ENCODE assay signal across 22 mouse cellular contexts in the genomic region with DNA sequence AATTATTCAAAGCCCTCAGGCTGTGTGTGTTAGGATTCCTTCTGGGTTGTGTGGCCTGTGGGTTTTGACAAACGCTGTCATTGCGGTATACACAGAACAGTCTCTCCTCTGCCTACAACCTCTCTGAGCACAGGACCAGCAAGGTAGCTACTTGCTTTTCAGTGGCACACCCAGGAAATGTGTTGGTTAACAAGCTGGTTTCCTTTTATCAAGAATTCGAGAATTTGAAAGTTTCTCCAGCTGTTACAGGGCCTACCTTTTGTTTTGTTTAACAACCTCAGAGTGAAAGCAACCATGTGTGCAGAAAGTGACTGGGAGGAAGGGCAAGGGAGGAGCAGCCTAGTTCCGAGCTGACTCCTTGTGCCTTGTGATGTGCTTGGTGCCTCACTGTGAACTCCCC. TPM values are rescaled to one million over a fixed set of nuclear protein-coding genes. Genes with fewer than 3 reads are reported as not detected.
DNase-seq lines count a peak whose midpoint lies in the region; ATAC-seq and TF ChIP-seq lines count a peak whose summit lies in the region.
"Had no signal": no experiment of that assay in that cellular context is flagged by ENCODE, and none has a peak within 500 bp of the region (broad histone marks: within the 10 kb centered on the region; RNA-seq: fewer than 3 reads in every experiment).

No protein-coding gene starts in this region.

- no peak for TF ChIP-seq RAD21 in CH12.LX (IDR thresholded peaks at IDR 0.05; ENCODE audit: low read depth, low read length)

- no peaks in the 10 kb centered on the region for H3K9me3 ChIP-seq in heart, postnatal 0 days (replicated peaks; ENCODE audit: control insufficient read depth, low read length)
- H3K9me3 ChIP-seq in CH12.LX (replicated peaks; ENCODE audit: low read length): no peaks in the 10 kb centered on the region
- H3K9me3 ChIP-seq: embryonic facial prominence, embryonic 12.5 days; heart, embryonic 10.5 days; kidney, embryonic 15.5 days; limb, embryonic 10.5 days; liver, embryonic 13.5 days; neural tube, embryonic 15.5 days had no signal

- H3K79me2 ChIP-seq in CH12.LX (replicated peaks; ENCODE audit: control insufficient read depth, extremely low read depth, insufficient read depth, poor library complexity, severe bottlenecking): no peaks in the 10 kb centered on the region

- intact Hi-C loops in heart, postnatal 36 days (cut with DNase I): loop anchor here (2.0 kb wide), 1 partner anchor 15 kb away; no protein-coding TSS in a partner anchor

- no peak for TF ChIP-seq EP300 in heart, postnatal 0 days (IDR thresholded peaks at IDR 0.05; ENCODE audit: low read depth)
- TF ChIP-seq EP300 in CH12.LX (IDR thresholded peaks at IDR 0.05; ENCODE audit: low read length): no peak

- H3K4me2 ChIP-seq in heart, postnatal 0 days (ENCODE audit: low read depth, low read length): no peak overlapping the region
- H3K4me2 ChIP-seq in CH12.LX (ENCODE audit: insufficient read depth, low read depth, poor library complexity, severe bottlenecking): no peak overlapping the region
- H3K4me2 ChIP-seq: embryonic facial prominence, embryonic 12.5 days; kidney, embryonic 15.5 days; liver, embryonic 13.5 days; neural tube, embryonic 15.5 days had no signal

- WGBS in heart, postnatal 0 days: 57% methylated on average over 4 of the region's 4 CpGs

- no peak for TF ChIP-seq POLR2A in CH12.LX (IDR thresholded peaks at IDR 0.05; ENCODE audit: low read depth, low read length)

- no peak for TF ChIP-seq CTCF in heart, postnatal 0 days (IDR thresholded peaks at IDR 0.05; ENCODE audit: low read depth)
- no peak for TF ChIP-seq CTCF in CH12.LX (conservative IDR thresholded peaks at IDR 0.05 in 1 of 2, IDR thresholded peaks at IDR 0.05 in 1 of 2; ENCODE audit: low read depth in 2 of 2, low read length in 2 of 2)

- dilution Hi-C loops in CH12.LX (cut with MboI; ENCODE audit: extremely low pct_ligation_motif_present, extremely low pct_unique_long_range_greater_than_20kb, low sequenced_read_pairs): no loop called here

- H3K4me3 ChIP-seq in heart, postnatal 0 days (ENCODE audit: low read depth, low read length): no peak overlapping the region
- H3K4me3 ChIP-seq in CH12.LX (replicated peaks in 1 of 3; ENCODE audit: low read depth in 2 of 3, low read length in 2 of 3, poor library complexity in 1 of 3): no peak overlapping the region
- H3K4me3 ChIP-seq: embryonic facial prominence, embryonic 12.5 days; heart, embryonic 10.5 days; kidney, embryonic 15.5 days; layer of hippocampus, adult 2 months; limb, embryonic 10.5 days; liver, embryonic 13.5 days; neural tube, embryonic 15.5 days had no signal

- H3K27me3 ChIP-seq in heart, postnatal 0 days (ENCODE audit: control insufficient read depth, insufficient read depth, low read length): peaks cover 13% of the 10 kb centered on the region; the same call in 1 of the 2 replicates
- H3K27me3 ChIP-seq in CH12.LX (replicated peaks): no peaks in the 10 kb centered on the region

- no peak overlapping the region for H3K9ac ChIP-seq in heart, postnatal 0 days (replicated peaks; ENCODE audit: low read depth, low read length)
- no peak overlapping the region for H3K9ac ChIP-seq in CH12.LX (ENCODE audit: insufficient read depth, low read depth)
- H3K9ac ChIP-seq: embryonic facial prominence, embryonic 12.5 days; kidney, embryonic 15.5 days; liver, embryonic 13.5 days; neural tube, embryonic 15.5 days had no signal

- DNase-seq in heart, postnatal 0 days (ENCODE audit: low spot score): no peak
- no peak for DNase-seq in heart, postnatal 36 days
- DNase-seq in CH12.LX (ENCODE audit: extremely low read depth): no peak
- peak; percentile 86 for DNase-seq in naive thymus-derived CD4-positive, alpha-beta T cell, adult 2 months (ENCODE audit: low read depth)
- DNase-seq in thymus, postnatal 36 days: peak; percentile 48 to 57
- no peak for DNase-seq in ovary, postnatal 36 days (ENCODE audit: low spot score)
- no peak for DNase-seq in embryo, embryonic 10 days (ENCODE audit: low spot score)
- DNase-seq: B cell, adult 2 months; cerebellum, postnatal 25 days; heart, postnatal 4 days; liver, embryonic 13.5 days; lung, postnatal 10 days; spleen, adult 18-20 months had no signal

- in situ Hi-C loops in CH12.LX (cut with MboI; ENCODE audit: low pct_ligation_motif_present, low pct_unique_long_range_greater_than_20kb, low sequenced_read_pairs): no loop called here

- peak overlapping the region; percentile 30 for H3K27ac ChIP-seq in heart, postnatal 0 days (ENCODE audit: low read depth)
- H3K27ac ChIP-seq in CH12.LX (ENCODE audit: insufficient read depth, low read depth): no peak overlapping the region
- H3K27ac ChIP-seq: embryonic facial prominence, embryonic 12.5 days; heart, embryonic 10.5 days; kidney, embryonic 15.5 days; layer of hippocampus, adult 2 months; limb, embryonic 10.5 days; liver, embryonic 13.5 days; neural tube, embryonic 15.5 days had no signal

- peaks cover 15% of the 10 kb centered on the region for H3K36me3 ChIP-seq in heart, postnatal 0 days (replicated peaks; ENCODE audit: control insufficient read depth, insufficient read depth, low read length)
- H3K36me3 ChIP-seq in CH12.LX (replicated peaks in 1 of 2; ENCODE audit: control insufficient read depth in 1 of 2, insufficient read depth in 1 of 2, low read length in 1 of 2): no peaks in the 10 kb centered on the region
- H3K36me3 ChIP-seq: embryonic facial prominence, embryonic 12.5 days; kidney, embryonic 15.5 days; limb, embryonic 10.5 days; liver, embryonic 13.5 days; neural tube, embryonic 15.5 days had no signal

- H3K4me1 ChIP-seq in heart, postnatal 0 days (ENCODE audit: control insufficient read depth, insufficient read depth): peaks cover 24% of the 10 kb centered on the region
- H3K4me1 ChIP-seq in CH12.LX (ENCODE audit: control insufficient read depth in 1 of 2, insufficient read depth in 2 of 2): peaks cover 2 to 11% of the 10 kb centered on the region in 2 experiments; a peak in 3 of 4 replicates

- no peak for ATAC-seq in heart, postnatal 0 days (ENCODE audit: insufficient read depth, low read depth)

TF ChIP-seq in CH12.LX, 34 proteins besides CTCF, POLR2A, EP300 and RAD21:
- TF ChIP-seq MAX (IDR thresholded peaks at IDR 0.05; ENCODE audit: low read length): peak; percentile 30; the same call in 1 of the 2 replicates
- TF ChIP-seq RCOR1 (conservative IDR thresholded peaks at IDR 0.05; ENCODE audit: low read depth, low read length): no peak
- no peak for TF ChIP-seq MAFK (IDR thresholded peaks at IDR 0.05; ENCODE audit: insufficient replicate concordance, low read length)

RNA-seq across cellular contexts. Expression of a gene that starts 3.7 kb away (rescaled TPM):
- 21.5 and 29.0 TPM in 2 replicates for total RNA-seq in heart, postnatal 0 days (2014; rRNA removed; ENCODE audit: low replicate concordance)
- 15.6 and 18.7 TPM in 2 replicates for polyA plus RNA-seq in heart, postnatal 0 days (2015; fragmentation: Nextera tagmentation; extraction: Ambion mirVana)
- total RNA-seq in heart, postnatal 36 days (2021): 10 to 100 TPM; 62.8 to 83.5 TPM
- total RNA-seq in CH12.LX (2012; rRNA removed) (0.17 and 0.67 TPM in 2 replicates), CH12.LX (2014; rRNA removed) (0.04 and 0.07 TPM in 2 replicates)
- 0.07 and 0.11 TPM in 2 replicates for polyA plus RNA-seq in CH12.LX (2012; ENCODE audit: insufficient read length, low read depth)

RNA-seq across cellular contexts. Expression of a gene that starts 37.1 kb away (rescaled TPM):
- total RNA-seq in heart, postnatal 0 days (2014; rRNA removed; ENCODE audit: low replicate concordance): 200 and 239 TPM in 2 replicates
- polyA plus RNA-seq in heart, postnatal 0 days (2015; fragmentation: Nextera tagmentation; extraction: Ambion mirVana): 153 and 167 TPM in 2 replicates
- 100 to 1,000 TPM; 182 to 201 TPM for total RNA-seq in heart, postnatal 36 days (2021)
- total RNA-seq in CH12.LX (2012; rRNA removed): 0.08 TPM in 1 of 2 replicates, not detected in the other
- 0.08 TPM in 1 of 2 replicates, not detected in the other for total RNA-seq in CH12.LX (2014; rRNA removed)
- 0.19 and 0.26 TPM in 2 replicates for polyA plus RNA-seq in CH12.LX (2012; ENCODE audit: insufficient read length, low read depth)
- total RNA-seq: monocyte, adult 5-6 weeks had no signal

RNA-seq across cellular contexts. Expression of a gene that starts 39.2 kb away (rescaled TPM):
- 25.9 and 28.1 TPM in 2 replicates for total RNA-seq in heart, postnatal 0 days (2014; rRNA removed; ENCODE audit: low replicate concordance)
- 9.0 and 9.4 TPM in 2 replicates for polyA plus RNA-seq in heart, postnatal 0 days (2015; fragmentation: Nextera tagmentation; extraction: Ambion mirVana)
- 10 to 100 TPM; 11.3 to 13.3 TPM for total RNA-seq in heart, postnatal 36 days (2021)
- 69.1 and 80.0 TPM in 2 replicates for total RNA-seq in CH12.LX (2012; rRNA removed)
- total RNA-seq in CH12.LX (2014; rRNA removed): 54.4 and 54.9 TPM in 2 replicates
- polyA plus RNA-seq in CH12.LX (2012; ENCODE audit: insufficient read length, low read depth): 107 and 135 TPM in 2 replicates

RNA-seq across cellular contexts. Expression of a gene that starts 44.2 kb away (rescaled TPM):
- total RNA-seq in heart, postnatal 0 days (2014; rRNA removed; ENCODE audit: low replicate concordance): 3.1 and 7.6 TPM in 2 replicates
- polyA plus RNA-seq in heart, postnatal 0 days (2015; fragmentation: Nextera tagmentation; extraction: Ambion mirVana): 4.9 and 5.2 TPM in 2 replicates
- total RNA-seq in heart, postnatal 36 days (2021): 1 to 10 TPM in 1 of 2 experiments, under 1 TPM in 1; 0.92 to 1.4 TPM
- total RNA-seq in CH12.LX (2012; rRNA removed): 6.7 and 8.5 TPM in 2 replicates
- 6.3 and 6.4 TPM in 2 replicates for total RNA-seq in CH12.LX (2014; rRNA removed)
- 11.5 and 12.4 TPM in 2 replicates for polyA plus RNA-seq in CH12.LX (2012; ENCODE audit: insufficient read length, low read depth)

RNA-seq across cellular contexts. Expression of a gene that starts 55.5 kb away (rescaled TPM):
- total RNA-seq in heart, postnatal 0 days (2014; rRNA removed; ENCODE audit: low replicate concordance): not detected in 2 replicates
- 0.10 and 0.12 TPM in 2 replicates for polyA plus RNA-seq in heart, postnatal 0 days (2015; fragmentation: Nextera tagmentation; extraction: Ambion mirVana)
- not detected for total RNA-seq in heart, postnatal 36 days (2021)
- 0.08 TPM in 1 of 2 replicates, not detected in the other for total RNA-seq in CH12.LX (2012; rRNA removed)
- total RNA-seq in CH12.LX (2014; rRNA removed): not detected in 2 replicates
- polyA plus RNA-seq in CH12.LX (2012; ENCODE audit: insufficient read length, low read depth): 0.22 and 0.36 TPM in 2 replicates
- total RNA-seq: gastrocnemius, adult 8-10 months; layer of hippocampus, adult 2 months; left cerebral cortex, adult 18-20 months; monocyte, adult 5-6 weeks had no signal

Comparison
In these comparisons a context has a peak if more than half of its experiments do, and no peak if none do; other contexts are left out.
1. DNase-seq: peak in naive thymus-derived CD4-positive, alpha-beta T cell, adult 2 months (single experiment) and thymus, postnatal 36 days (2 of 2); none in heart, postnatal 0 days (single experiment), heart, postnatal 36 days (0 of 2), CH12.LX (single experiment), ovary, postnatal 36 days (single experiment) and embryo, embryonic 10 days (single experiment).
2. RNA of a gene that starts 3.7 kb away (total RNA-seq): 62.8 to 83.5 TPM in heart, postnatal 36 days and 21.5 to 29.0 TPM in heart, postnatal 0 days; 0.04 to 0.67 TPM in CH12.LX; every median in the first group is over 10 times any median in the second.
3. RNA of a gene that starts 37.1 kb away (total RNA-seq): 200 to 239 TPM in heart, postnatal 0 days and 182 to 201 TPM in heart, postnatal 36 days; 0.08 TPM in CH12.LX; every median in the first group is over 100 times any median in the second.